Mouse (Mus musculus) neural tube, embryonic 14.5 days (tissue): ENCODE results near the gene Hesx1. TPM values are rescaled to one million over a fixed set of nuclear protein-coding genes. Genes with fewer than 3 reads are reported as not detected.

Experiments used
- ATAC-seq: fragments of 200-750 bp; cut with Nextera tagmentation; 2 replicates; pipeline ENCODE4 v1.8.0; 2017; ENCODE audit warnings: low read depth, mild to moderate bottlenecking, moderate TSS enrichment, moderate library complexity
- H3K27ac ChIP-seq: fragments of 300-500 bp; sonication (generic); 2 replicates; pipeline ENCODE4 v1.5.1; 2014; ENCODE audit warnings: low read depth, mild to moderate bottlenecking, control low read depth, low read length, moderate library complexity, mixed read lengths
- H3K27me3 ChIP-seq: fragments of 300-500 bp; sonication (generic); 2 replicates; pipeline ENCODE4 v1.6.1; 2014; ENCODE audit warnings: low read length; ENCODE audit not compliant: control insufficient read depth, insufficient read depth
- H3K36me3 ChIP-seq: fragments of 300-500 bp; sonication (generic); 2 replicates; pipeline ENCODE4 v1.6.1; 2014; ENCODE audit warnings: low read length, mixed read lengths; ENCODE audit not compliant: control insufficient read depth, insufficient read depth
- H3K4me1 ChIP-seq: fragments of 300-500 bp; sonication (generic); 2 replicates; pipeline ENCODE4 v1.6.1; 2014; ENCODE audit warnings: low read length; ENCODE audit not compliant: control insufficient read depth, insufficient read depth
- H3K4me2 ChIP-seq: fragments of 300-500 bp; sonication (generic); 2 replicates; pipeline ENCODE4 v1.6.1; 2014; ENCODE audit warnings: mild to moderate bottlenecking, low read depth, low read length, control low read depth
- H3K4me3 ChIP-seq: fragments of 300-500 bp; sonication (generic); 2 replicates; pipeline ENCODE4 v1.5.1; 2014; ENCODE audit warnings: low read depth, low read length, control low read depth, mixed read lengths
- H3K9ac ChIP-seq: fragments of 300-500 bp; sonication (generic); replicated peaks from 2 replicates; pipeline ENCODE4 v1.6.1; 2014; ENCODE audit warnings: low read depth, mild to moderate bottlenecking, control low read depth, low read length, mixed read lengths
- H3K9me3 ChIP-seq: fragments of 300-500 bp; sonication (generic); 2 replicates; pipeline ENCODE4 v1.6.1; 2016; ENCODE audit warnings: low read length; ENCODE audit not compliant: control insufficient read depth
- WGBS: fragments of 180-500 bp; shearing (Covaris S2); extraction: QIAGEN DNeasy Blood & Tissue Kit; methylation state at CpG from one replicate; pipeline ENCODE4 v1.1.7; 2014; 5-methylcytosine and 5-hydroxymethylcytosine counted together
- polyA plus RNA-seq: library from polyadenylated mRNA; unstranded; fragments of >200 nt; fragmentation: Nextera tagmentation; extraction: Ambion mirVana; gene quantifications from 2 replicates; pipeline ENCODE4 v1.2.1, GENCODE M21; 2014

Hesx1 gene
- polyA plus RNA-seq, 1 experiment from 2014 or later: not detected

DNA sequence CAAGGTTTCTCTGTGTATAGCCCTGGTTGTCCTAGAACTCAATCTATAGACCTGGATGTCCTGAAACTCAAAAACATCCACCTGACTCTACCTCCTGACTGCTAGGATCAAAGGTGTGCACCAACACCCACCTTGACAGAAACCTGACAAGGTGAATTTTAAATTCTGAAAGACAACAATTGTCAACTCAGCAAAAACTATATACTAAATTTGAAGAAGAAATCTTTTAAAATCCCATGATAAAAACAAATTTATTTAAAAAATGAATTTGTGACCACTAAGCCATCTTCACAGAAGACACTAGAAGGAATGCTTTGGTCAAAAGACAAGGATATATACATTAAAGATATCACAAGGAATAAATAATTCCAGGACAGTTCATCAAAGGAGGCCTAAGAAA is 2.0 kb downstream of the Hesx1 start:
- Histone ChIP-seq H3K9me3 (no peaks in the 10 kb centered on the region), H3K27me3 (peaks cover 4% of the 10 kb centered on the region; the same call in 1 of the 2 replicates), H3K4me3 (no peak overlapping the region), H3K9ac (no peak overlapping the region), H3K4me1 (no peaks in the 10 kb centered on the region), H3K36me3 (no peaks in the 10 kb centered on the region), H3K4me2 (no peak overlapping the region), H3K27ac (no peak overlapping the region)
- no peak for ATAC-seq

DNA sequence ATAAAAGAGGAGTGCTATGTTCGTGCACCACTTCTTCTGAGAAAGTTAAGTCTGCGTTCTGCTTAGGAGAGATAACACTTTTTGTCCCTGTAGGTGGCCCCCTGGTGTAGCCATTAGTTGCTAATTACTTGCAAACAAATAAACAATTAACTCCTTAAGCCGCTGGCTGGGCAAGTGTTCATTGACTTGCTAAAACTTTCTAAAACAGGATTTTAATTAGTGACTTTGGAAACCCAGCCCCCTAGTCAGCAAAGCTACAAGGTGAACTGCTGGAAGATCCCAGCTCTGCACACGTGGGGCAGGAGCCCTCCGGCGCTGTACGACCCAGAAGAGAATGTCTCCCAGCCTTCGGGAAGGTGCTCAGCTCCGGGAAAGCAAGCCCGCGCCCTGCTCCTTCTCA is 6.2 kb downstream of the Hesx1 start:
- peaks cover 4% of the 10 kb centered on the region; the same call in 1 of the 2 replicates for H3K27me3 ChIP-seq
- no peak overlapping the region for H3K4me3 ChIP-seq
- no peak overlapping the region for H3K4me2 ChIP-seq
- H3K9ac ChIP-seq: no peak overlapping the region
- WGBS: 2% methylated on average over 11 of the region's 11 CpGs
- H3K27ac ChIP-seq: no peak overlapping the region
- no peak for ATAC-seq
- no peaks in the 10 kb centered on the region for H3K9me3 ChIP-seq
- no peaks in the 10 kb centered on the region for H3K36me3 ChIP-seq
- H3K4me1 ChIP-seq: no peaks in the 10 kb centered on the region

DNA sequence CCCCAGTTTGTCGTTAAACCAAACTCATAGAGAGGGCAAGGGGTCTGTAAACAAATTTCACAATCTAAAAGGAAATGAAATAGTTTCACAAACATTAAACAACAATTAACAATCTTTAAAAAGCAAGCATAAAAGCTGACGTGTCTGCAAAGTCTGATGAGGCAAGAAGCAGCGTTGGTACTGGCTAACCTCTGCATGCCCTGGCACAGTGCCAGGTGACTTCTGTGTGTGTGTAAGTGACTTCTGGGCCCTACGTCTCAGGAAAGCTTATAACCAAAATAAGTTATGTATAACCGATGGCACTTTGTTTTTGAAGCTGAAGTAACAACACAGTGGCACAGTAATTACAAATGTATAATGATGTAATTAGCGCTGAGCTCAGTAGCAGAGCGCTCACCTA is 10.7 kb downstream of the Hesx1 start:
- Histone ChIP-seq H3K4me1 (no peaks in the 10 kb centered on the region), H3K9ac (no peak overlapping the region), H3K27ac (no peak overlapping the region), H3K4me2 (no peak overlapping the region), H3K36me3 (no peaks in the 10 kb centered on the region), H3K4me3 (no peak overlapping the region), H3K9me3 (no peaks in the 10 kb centered on the region), H3K27me3 (peaks cover under 1% of the 10 kb centered on the region; the same call in 1 of the 2 replicates)
- ATAC-seq: no peak
- WGBS: 73% methylated on average over 7 of the region's 7 CpGs

DNA sequence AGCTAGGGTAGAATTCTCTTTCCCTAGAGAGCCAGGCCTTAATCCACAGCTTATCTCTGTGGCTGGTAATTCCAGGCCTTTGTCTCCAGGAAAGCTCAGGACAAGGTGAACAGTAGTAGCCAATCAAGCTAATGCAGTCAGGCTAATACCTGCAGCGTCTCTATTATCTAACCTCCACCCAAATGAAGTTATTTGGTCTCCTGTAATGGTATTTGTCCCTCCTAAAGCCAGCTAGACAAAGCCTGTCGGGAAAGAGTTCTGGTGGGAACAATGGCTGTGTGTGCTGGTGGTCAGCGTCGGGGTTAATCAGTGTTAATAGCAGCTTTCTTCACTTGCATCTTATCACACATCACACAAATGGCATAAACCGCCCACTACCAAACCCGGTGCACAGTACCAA is 11.7 kb downstream of the Hesx1 start:
- Histone ChIP-seq H3K4me3 (no peak overlapping the region), H3K27me3 (no peaks in the 10 kb centered on the region), H3K9me3 (no peaks in the 10 kb centered on the region), H3K4me1 (no peaks in the 10 kb centered on the region), H3K4me2 (no peak overlapping the region), H3K27ac (no peak overlapping the region), H3K9ac (no peak overlapping the region), H3K36me3 (no peaks in the 10 kb centered on the region)
- no peak for ATAC-seq
- 29% methylated on average over 6 of the region's 6 CpGs for whole genome bisulfite sequencing

DNA sequence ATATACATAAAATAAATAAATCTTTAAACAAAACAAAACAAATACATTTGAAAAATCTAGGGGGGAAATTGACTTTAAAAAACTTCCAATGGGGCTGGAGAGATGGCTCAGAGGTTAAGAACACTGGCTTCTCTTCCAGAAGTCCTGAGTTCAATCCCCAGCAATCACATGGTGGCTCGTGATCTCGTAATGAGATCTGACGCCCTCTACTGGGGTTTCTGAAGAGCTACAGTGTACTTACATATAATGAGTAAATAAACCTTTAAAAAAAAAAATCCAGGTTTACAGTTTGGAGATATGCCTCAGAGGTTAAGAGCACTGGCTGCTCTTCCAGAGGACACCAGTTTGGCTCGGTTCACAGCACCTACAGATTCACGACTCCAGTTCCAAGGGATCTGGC is 17.3 kb downstream of the Hesx1 start:
- Histone ChIP-seq H3K4me2 (no peak overlapping the region), H3K4me1 (no peaks in the 10 kb centered on the region), H3K4me3 (no peak overlapping the region), H3K9ac (no peak overlapping the region), H3K27ac (no peak overlapping the region), H3K9me3 (no peaks in the 10 kb centered on the region), H3K36me3 (no peaks in the 10 kb centered on the region), H3K27me3 (no peaks in the 10 kb centered on the region)
- WGBS: 79% methylated on average over 5 of the region's 5 CpGs
- ATAC-seq: no peak

DNA sequence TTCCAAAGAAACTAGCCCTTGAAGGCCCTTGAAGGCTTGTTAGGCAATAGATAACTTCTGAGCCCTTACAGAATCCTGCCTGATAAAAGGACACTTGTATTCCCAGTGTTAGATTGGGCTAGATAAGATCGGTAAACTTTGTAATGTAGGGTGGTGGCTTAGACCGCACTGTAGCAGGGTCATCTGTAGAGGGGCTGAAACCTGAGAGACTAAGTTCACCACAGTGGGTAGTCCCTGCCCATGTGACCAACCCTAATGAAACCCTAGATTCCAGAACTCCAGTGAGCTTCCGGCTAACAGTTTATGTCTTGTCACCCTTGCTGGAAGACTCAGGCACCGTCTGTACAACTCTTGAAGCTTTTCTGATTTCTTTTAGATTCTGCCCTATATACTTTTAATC is 19.4 kb downstream of the Hesx1 start:
- WGBS: 75% methylated on average over 4 of the region's 4 CpGs
- no peak overlapping the region for H3K9ac ChIP-seq
- H3K36me3 ChIP-seq: no peaks in the 10 kb centered on the region
- no peaks in the 10 kb centered on the region for H3K9me3 ChIP-seq
- H3K4me2 ChIP-seq: no peak overlapping the region
- H3K27ac ChIP-seq: no peak overlapping the region
- H3K27me3 ChIP-seq: no peaks in the 10 kb centered on the region
- H3K4me1 ChIP-seq: no peaks in the 10 kb centered on the region
- no peak for ATAC-seq
- H3K4me3 ChIP-seq: no peak overlapping the region

DNA sequence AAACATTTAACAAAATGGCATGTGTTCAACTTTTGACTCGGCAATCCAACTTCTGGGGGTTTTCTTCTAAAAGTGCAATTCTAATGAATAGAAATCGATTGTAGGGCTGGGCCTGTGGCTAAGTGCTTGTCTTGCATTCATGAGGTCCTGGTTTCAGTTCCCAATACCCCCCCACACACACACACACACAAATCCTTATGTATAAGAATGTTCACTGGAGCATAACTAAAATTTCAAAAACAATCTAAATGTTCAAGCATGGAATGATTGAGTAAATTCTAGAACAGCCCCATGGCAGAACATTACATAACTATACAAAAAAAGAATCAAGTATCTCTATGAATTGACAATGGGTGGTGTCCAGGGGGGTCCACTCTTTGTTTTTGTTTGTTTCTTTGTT is 23.7 kb downstream of the Hesx1 start:
- Histone ChIP-seq H3K9ac (no peak overlapping the region), H3K27ac (no peak overlapping the region), H3K36me3 (no peaks in the 10 kb centered on the region), H3K27me3 (no peaks in the 10 kb centered on the region), H3K9me3 (no peaks in the 10 kb centered on the region), H3K4me2 (no peak overlapping the region), H3K4me1 (no peaks in the 10 kb centered on the region), H3K4me3 (no peak overlapping the region)
- ATAC-seq: no peak
- WGBS: 86% methylated on average over 2 of the region's 2 CpGs

DNA sequence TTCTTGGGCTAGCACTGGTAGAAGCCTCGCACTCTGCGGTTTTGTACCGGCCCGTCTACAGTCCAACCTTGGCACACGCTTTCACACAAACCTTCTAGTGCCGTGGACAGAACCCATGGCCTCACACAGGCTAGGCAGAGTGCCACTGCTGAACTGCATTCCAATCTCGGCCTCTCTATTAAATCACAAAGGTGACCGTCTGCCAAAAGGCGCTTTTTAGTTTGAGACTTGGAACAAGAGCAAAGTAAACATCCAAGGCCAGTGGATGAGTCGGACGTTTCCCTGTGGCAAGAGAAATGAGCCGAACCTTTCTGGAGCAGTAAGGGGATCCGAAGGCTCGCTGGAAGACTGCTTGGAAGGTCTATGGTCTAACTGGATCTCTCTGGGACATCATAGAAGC is 25.6 kb downstream of the Hesx1 start:
- 87% methylated on average over 14 of the region's 14 CpGs for WGBS
- H3K36me3 ChIP-seq: no peaks in the 10 kb centered on the region

DNA sequence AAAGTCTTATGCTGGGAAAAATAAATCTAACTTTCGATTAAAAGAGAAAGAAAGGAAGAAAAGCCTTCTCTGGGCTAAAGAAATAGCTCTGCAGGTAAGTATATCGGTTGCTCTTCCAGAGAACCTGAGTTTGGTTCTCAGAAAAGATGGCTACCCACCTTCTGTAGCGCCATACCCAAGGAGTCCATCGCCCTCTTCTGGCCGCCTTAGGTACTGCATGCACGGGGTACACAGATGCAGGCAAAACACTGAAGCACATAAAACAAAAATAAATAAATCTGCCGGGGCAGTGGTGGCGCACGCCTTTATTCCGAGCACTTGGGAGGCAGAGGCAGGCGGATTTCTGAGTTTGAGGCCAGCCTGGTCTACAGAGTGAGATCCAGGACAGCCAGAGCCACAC is 28.7 kb downstream of the Hesx1 start:
- Histone ChIP-seq H3K4me1 (no peaks in the 10 kb centered on the region), H3K4me3 (no peak overlapping the region), H3K27me3 (no peaks in the 10 kb centered on the region), H3K9me3 (no peaks in the 10 kb centered on the region), H3K9ac (no peak overlapping the region), H3K36me3 (no peaks in the 10 kb centered on the region), H3K4me2 (no peak overlapping the region), H3K27ac (no peak overlapping the region)
- 45% methylated on average over 11 of the region's 11 CpGs for WGBS
- ATAC-seq: no peak

More for the DNA sequence above, 25.6 kb downstream of the Hesx1 start:
- no peaks in the 10 kb centered on the region for H3K27me3 ChIP-seq
- H3K4me3 ChIP-seq: no peak overlapping the region
- H3K4me1 ChIP-seq: no peaks in the 10 kb centered on the region
- H3K9me3 ChIP-seq: no peaks in the 10 kb centered on the region
- H3K4me2 ChIP-seq: no peak overlapping the region
- no peak overlapping the region for H3K27ac ChIP-seq
- ATAC-seq: no peak
- no peak overlapping the region for H3K9ac ChIP-seq

DNA sequence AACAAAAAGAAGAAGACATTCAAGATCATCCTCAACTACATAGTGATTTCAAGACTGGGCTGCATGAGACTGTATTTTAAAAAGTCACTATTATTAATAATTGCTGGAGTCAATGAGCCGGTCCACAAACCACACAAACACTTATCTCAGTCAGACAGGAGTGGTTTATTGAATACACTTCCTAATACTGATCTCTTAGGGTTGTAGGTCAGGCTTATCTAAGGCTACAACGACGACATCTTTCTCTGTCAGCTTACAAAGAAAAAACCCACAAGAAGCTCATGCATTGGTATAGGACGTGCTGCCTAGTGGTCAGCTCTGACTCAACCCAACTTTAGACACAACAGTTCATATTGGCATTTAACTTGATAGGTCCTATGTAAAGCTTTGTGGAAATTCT is 30.4 kb downstream of the Hesx1 start:
- Histone ChIP-seq H3K4me3 (no peak overlapping the region), H3K4me2 (no peak overlapping the region), H3K9me3 (no peaks in the 10 kb centered on the region), H3K27ac (no peak overlapping the region), H3K36me3 (no peaks in the 10 kb centered on the region), H3K9ac (no peak overlapping the region), H3K27me3 (no peaks in the 10 kb centered on the region), H3K4me1 (no peaks in the 10 kb centered on the region)
- ATAC-seq: no peak
- 90% methylated on average over 4 of the region's 4 CpGs for WGBS
